Mouse (Mus musculus) liver, adult 2 months (tissue): ENCODE results near the gene Nudt2. TPM values are rescaled to one million over a fixed set of nuclear protein-coding genes. Genes with fewer than 3 reads are reported as not detected.

Source experiments
- DNase-seq: peaks from one replicate; pipeline ENCODE4 v3.0.0-alpha.2; 2011; ENCODE audit warnings: low read depth, low spot score; ENCODE audit errors: extremely low read depth
- H3K27ac ChIP-seq: fragments of 200-500 bp; replicated peaks from 2 replicates; pipeline ENCODE4 v1.5.1; 2012; ENCODE audit warnings: low read depth, mild to moderate bottlenecking, control low read depth, inconsistent platforms, low read length; ENCODE audit not compliant: insufficient read depth
- H3K27me3 ChIP-seq: fragments of 200-500 bp; 2 replicates; pipeline ENCODE4 v1.6.1; 2012; ENCODE audit warnings: mild to moderate bottlenecking, moderate library complexity, low read length, inconsistent platforms; ENCODE audit not compliant: control insufficient read depth, insufficient read depth
- H3K36me3 ChIP-seq: fragments of 200-500 bp; 2 replicates; pipeline ENCODE4 v1.6.1; 2012; ENCODE audit warnings: low read length, inconsistent platforms; ENCODE audit not compliant: control insufficient read depth, insufficient read depth
- H3K4me1 ChIP-seq: fragments of 200-500 bp; 2 replicates; pipeline ENCODE4 v1.6.1; 2011; ENCODE audit warnings: low read length; ENCODE audit not compliant: control insufficient read depth, insufficient read depth
- H3K4me3 ChIP-seq: fragments of 200-500 bp; 2 replicates; pipeline ENCODE4 v1.5.1; 2011; ENCODE audit warnings: low read depth, mild to moderate bottlenecking, control low read depth, low read length, moderate library complexity; ENCODE audit not compliant: insufficient read depth
- H3K79me2 ChIP-seq: fragments of 200-500 bp; 2 replicates; pipeline ENCODE4 v1.6.1; 2012; ENCODE audit warnings: inconsistent platforms, mild to moderate bottlenecking, low read length, moderate library complexity; ENCODE audit not compliant: control insufficient read depth, insufficient read depth
- H3K9ac ChIP-seq: fragments of 200-500 bp; 2 replicates; pipeline ENCODE4 v1.6.1; 2012; ENCODE audit warnings: low read depth, mild to moderate bottlenecking, control low read depth, inconsistent platforms, low read length
- CTCF ChIP-seq: fragments of 200-500 bp; IDR thresholded peaks from 2 replicates; pipeline ENCODE4 v1.5.1; 2011; ENCODE audit warnings: low read depth, low read length, control low read depth
- POLR2A ChIP-seq: fragments of 200-500 bp; IDR thresholded peaks from 2 replicates; pipeline ENCODE4 v1.6.1; 2011; ENCODE audit warnings: low read length, control low read depth; ENCODE audit not compliant: insufficient read depth; ENCODE audit errors: extremely low read depth
- WGBS: fragments of 180-500 bp; shearing (Covaris S2); methylation state at CpG from one replicate; pipeline ENCODE4 v1.1.7; 2018; 5-methylcytosine and 5-hydroxymethylcytosine counted together
- polyA plus RNA-seq: library from polyadenylated mRNA; depleted of rRNA; stranded (reverse); fragments of >200 nt; gene quantifications from 2 replicates; pipeline ENCODE4 v1.2.3, GENCODE M21; 2012
- total RNA-seq: library from RNA; depleted of rRNA; stranded (reverse); fragments of >200 nt; gene quantifications from 2 replicates; pipeline ENCODE4 v1.2.3, GENCODE M21; 2014

The Nudt2 gene
- total and polyA plus RNA-seq, 2 experiments = 18.3 to 33.9 TPM

GRCm38 (mm10) chr4:41481601-41482017 is 16.7 kb downstream of the Nudt2 start:
- Histone ChIP-seq H3K4me3 (no peak overlapping the region), H3K4me1 (no peaks in the 10 kb centered on the region), H3K79me2 (no peaks in the 10 kb centered on the region), H3K36me3 (peaks cover 6% of the 10 kb centered on the region; the same call in 1 of the 2 replicates), H3K27me3 (no peaks in the 10 kb centered on the region), H3K9ac (no peak overlapping the region), H3K27ac (no peak overlapping the region; the same call in 1 of the 2 replicates)
- WGBS = 80% methylated on average over 6 of the region's 6 CpGs
- no peak for TF ChIP-seq POLR2A
- no peak for TF ChIP-seq CTCF
- peak; percentile 21 for DNase-seq

- 80% methylated on average over 7 of the region's 7 CpGs for WGBS
- Histone ChIP-seq H3K79me2 (peaks cover 4% of the 10 kb centered on the region; the same call in 1 of the 2 replicates), H3K36me3 (no peaks in the 10 kb centered on the region), H3K27me3 (no peaks in the 10 kb centered on the region), H3K4me3 (no peak overlapping the region), H3K4me1 (peaks cover 35% of the 10 kb centered on the region), H3K27ac (peak overlapping the region; percentile 87; the same call in 1 of the 2 replicates), H3K9ac (no peak overlapping the region)
- TF ChIP-seq POLR2A (no peak), CTCF (no peak)
- no peak for DNase-seq
Measured at GRCm38 (mm10) chr4:41492951-41493350, 28.0 kb downstream of the Nudt2 start.

- Histone ChIP-seq H3K36me3 (peaks cover 3% of the 10 kb centered on the region; the same call in 1 of the 2 replicates), H3K27ac (peak overlapping the region; percentile 87), H3K9ac (no peak overlapping the region), H3K79me2 (peaks cover 11% of the 10 kb centered on the region; the same call in 1 of the 2 replicates), H3K27me3 (no peaks in the 10 kb centered on the region), H3K4me1 (peaks cover 35% of the 10 kb centered on the region), H3K4me3 (no peak overlapping the region)
- DNase-seq = peak; percentile 93
- 45% methylated on average over 3 of the region's 3 CpGs for WGBS
- TF ChIP-seq CTCF (no peak), POLR2A (no peak)
Measured at GRCm38 (mm10) chr4:41493464-41494116, 28.6 kb downstream of the Nudt2 start.

GRCm38 (mm10) chr4:41494378-41494777 is 29.4 kb downstream of the Nudt2 start:
- Histone ChIP-seq H3K36me3 (peaks cover 9% of the 10 kb centered on the region; the same call in 1 of the 2 replicates), H3K4me3 (no peak overlapping the region), H3K79me2 (peaks cover 19% of the 10 kb centered on the region), H3K4me1 (peaks cover 35% of the 10 kb centered on the region), H3K27ac (peak overlapping the region; percentile 87), H3K27me3 (no peaks in the 10 kb centered on the region), H3K9ac (no peak overlapping the region)
- DNase-seq = peak; percentile 95
- 14% methylated on average over 3 of the region's 3 CpGs for WGBS
- no peak for TF ChIP-seq CTCF
- TF ChIP-seq POLR2A = no peak

- no peak overlapping the region for H3K4me3 ChIP-seq
- no peak overlapping the region for H3K9ac ChIP-seq
- H3K4me1 ChIP-seq = peaks cover 38% of the 10 kb centered on the region
- peaks cover 21% of the 10 kb centered on the region for H3K79me2 ChIP-seq
- whole genome bisulfite sequencing = 58% methylated on average over 4 of the region's 4 CpGs
- H3K27me3 ChIP-seq = no peaks in the 10 kb centered on the region
- TF ChIP-seq POLR2A = no peak
- no peak for TF ChIP-seq CTCF
- peaks cover 9% of the 10 kb centered on the region; the same call in 1 of the 2 replicates for H3K36me3 ChIP-seq
- H3K27ac ChIP-seq = peak overlapping the region; percentile 75
- DNase-seq = peak; percentile 65
Measured at GRCm38 (mm10) chr4:41495076-41495475, 30.1 kb downstream of the Nudt2 start.

- DNase-seq = peak; percentile 73
- Histone ChIP-seq H3K27ac (peak overlapping the region; percentile 64), H3K36me3 (peaks cover 9% of the 10 kb centered on the region; the same call in 1 of the 2 replicates), H3K4me3 (no peak overlapping the region), H3K79me2 (peaks cover 21% of the 10 kb centered on the region), H3K9ac (no peak overlapping the region), H3K27me3 (no peaks in the 10 kb centered on the region), H3K4me1 (peaks cover 44% of the 10 kb centered on the region)
- no peak for TF ChIP-seq POLR2A
- TF ChIP-seq CTCF = no peak
- WGBS = 32% methylated on average over 11 of the region's 11 CpGs
Measured at GRCm38 (mm10) chr4:41495850-41496249, 30.9 kb downstream of the Nudt2 start.
